Mouse (Mus musculus) ES-Bruce4 (cell line): ENCODE results near the gene E2f1. TPM values are rescaled to one million over a fixed set of nuclear protein-coding genes. Genes with fewer than 3 reads are reported as not detected.

Source experiments
- H3K27ac ChIP-seq: 2 replicates; pipeline ENCODE4 v1.5.1; 2012; ENCODE audit warnings: low read length, inconsistent platforms; ENCODE audit not compliant: insufficient read depth
- H3K27me3 ChIP-seq: 2 replicates; pipeline ENCODE4 v1.6.1; 2012; ENCODE audit warnings: mild to moderate bottlenecking, low read length, inconsistent platforms; ENCODE audit not compliant: control insufficient read depth, poor library complexity, insufficient read depth, severe bottlenecking
- H3K36me3 ChIP-seq: 2 replicates; pipeline ENCODE4 v1.6.1; 2012; ENCODE audit warnings: inconsistent platforms, mild to moderate bottlenecking, low read length, moderate library complexity; ENCODE audit not compliant: control insufficient read depth, poor library complexity, insufficient read depth, severe bottlenecking
- H3K4me1 ChIP-seq: one replicate; pipeline ENCODE4 v1.8.1; 2011; ENCODE audit warnings: low read length; ENCODE audit not compliant: control insufficient read depth, insufficient read depth
- H3K4me3 ChIP-seq: 2 replicates; pipeline ENCODE4 v1.5.1; 2011; ENCODE audit warnings: low read depth, mild to moderate bottlenecking, low read length
- H3K9ac ChIP-seq: 2 replicates; pipeline ENCODE4 v1.6.1; 2012; ENCODE audit warnings: low read depth, mild to moderate bottlenecking, inconsistent platforms; ENCODE audit not compliant: poor library complexity, severe bottlenecking
- H3K9me3 ChIP-seq: replicated peaks from 2 replicates; pipeline ENCODE4 v1.6.1; 2012; ENCODE audit warnings: mild to moderate bottlenecking, low read length, inconsistent platforms; ENCODE audit not compliant: control insufficient read depth, poor library complexity, insufficient read depth, severe bottlenecking
- CTCF ChIP-seq: IDR thresholded peaks from one replicate; pipeline ENCODE4 v1.8.1; 2011; ENCODE audit warnings: low read depth, low read length
- EP300 ChIP-seq: IDR thresholded peaks from 2 replicates; pipeline ENCODE4 v1.6.1; 2011; ENCODE audit warnings: low read depth, low read length; ENCODE audit not compliant: insufficient read depth
- POLR2A ChIP-seq: IDR thresholded peaks from one replicate; pipeline ENCODE4 v1.8.1; 2011; ENCODE audit warnings: low read length; ENCODE audit not compliant: insufficient read depth
- polyA plus RNA-seq: library from polyadenylated mRNA; stranded (reverse); fragments of >200 nt; gene quantifications from 2 replicates; pipeline ENCODE4 v1.2.4, GENCODE M21; 2011; ENCODE audit warnings: low read depth; ENCODE audit not compliant: missing spikeins, insufficient read depth, insufficient read length

Gene E2f1
- polyA plus RNA-seq, 1 experiment = 28.0 TPM

DNA sequence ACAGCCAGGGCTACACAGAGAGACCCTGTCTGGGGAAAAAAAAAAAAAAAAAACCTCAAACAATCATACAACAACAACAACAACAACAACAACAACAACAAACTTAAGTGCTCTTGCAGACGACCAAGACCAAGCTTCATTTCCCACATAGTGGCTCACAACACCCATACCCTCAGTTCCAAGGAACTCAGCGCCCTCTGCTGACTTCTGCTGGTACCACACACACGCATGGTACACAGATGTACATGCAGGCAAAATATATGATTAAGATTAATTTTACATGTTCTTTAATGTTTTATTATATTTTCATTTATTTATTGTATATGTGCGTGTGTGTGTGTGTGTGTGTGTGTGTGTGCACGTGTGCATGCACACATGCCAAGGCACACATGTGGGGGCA is 16.7 kb upstream of the E2f1 start:
- no peaks in the 10 kb centered on the region for H3K27me3 ChIP-seq
- H3K27ac ChIP-seq = no peak overlapping the region
- no peak for TF ChIP-seq EP300
- no peak for TF ChIP-seq POLR2A
- TF ChIP-seq CTCF = peak; percentile 82
- no peaks in the 10 kb centered on the region for H3K9me3 ChIP-seq
- H3K36me3 ChIP-seq = no peaks in the 10 kb centered on the region
- H3K4me1 ChIP-seq = no peaks in the 10 kb centered on the region
- H3K4me3 ChIP-seq = no peak overlapping the region
- H3K9ac ChIP-seq = no peak overlapping the region

DNA sequence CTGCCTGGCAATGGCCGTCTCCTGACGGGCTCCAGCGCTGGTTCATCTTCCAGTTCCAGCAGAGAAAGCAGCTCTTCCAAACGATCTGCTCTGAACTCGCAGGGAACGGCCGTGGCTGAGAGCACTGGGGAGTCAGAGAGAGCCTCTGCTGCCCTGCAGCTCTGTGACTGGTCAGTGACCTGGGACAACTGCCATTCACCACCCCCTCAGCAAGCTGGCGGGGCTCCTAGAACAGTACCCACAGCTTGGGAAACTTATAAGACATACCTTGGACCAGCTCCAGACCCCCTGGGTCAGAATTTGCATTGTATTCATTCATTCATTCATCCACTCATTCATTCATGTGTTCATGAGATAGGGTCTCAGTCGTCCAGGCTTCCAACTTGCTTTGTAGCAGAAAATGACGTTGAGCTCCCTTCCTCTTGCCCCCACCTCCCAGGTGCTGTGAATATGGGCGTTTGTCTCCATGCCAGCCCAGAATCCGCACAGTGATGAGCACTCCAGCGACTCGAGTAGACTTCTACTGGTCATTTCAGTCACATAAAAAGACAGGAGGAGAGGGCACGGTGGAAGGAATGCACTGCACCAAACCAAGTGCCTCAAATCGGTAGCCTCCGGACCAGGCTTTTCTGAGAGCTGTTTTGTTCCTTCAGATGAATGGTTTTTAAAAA is 15.4 kb upstream of the E2f1 start:
- TF ChIP-seq EP300 = no peak
- no peak for TF ChIP-seq POLR2A
- TF ChIP-seq CTCF = no peak
- Histone ChIP-seq H3K4me3 (no peak overlapping the region), H3K27ac (no peak overlapping the region), H3K4me1 (no peaks in the 10 kb centered on the region), H3K9ac (no peak overlapping the region), H3K27me3 (no peaks in the 10 kb centered on the region), H3K9me3 (no peaks in the 10 kb centered on the region), H3K36me3 (no peaks in the 10 kb centered on the region)

DNA sequence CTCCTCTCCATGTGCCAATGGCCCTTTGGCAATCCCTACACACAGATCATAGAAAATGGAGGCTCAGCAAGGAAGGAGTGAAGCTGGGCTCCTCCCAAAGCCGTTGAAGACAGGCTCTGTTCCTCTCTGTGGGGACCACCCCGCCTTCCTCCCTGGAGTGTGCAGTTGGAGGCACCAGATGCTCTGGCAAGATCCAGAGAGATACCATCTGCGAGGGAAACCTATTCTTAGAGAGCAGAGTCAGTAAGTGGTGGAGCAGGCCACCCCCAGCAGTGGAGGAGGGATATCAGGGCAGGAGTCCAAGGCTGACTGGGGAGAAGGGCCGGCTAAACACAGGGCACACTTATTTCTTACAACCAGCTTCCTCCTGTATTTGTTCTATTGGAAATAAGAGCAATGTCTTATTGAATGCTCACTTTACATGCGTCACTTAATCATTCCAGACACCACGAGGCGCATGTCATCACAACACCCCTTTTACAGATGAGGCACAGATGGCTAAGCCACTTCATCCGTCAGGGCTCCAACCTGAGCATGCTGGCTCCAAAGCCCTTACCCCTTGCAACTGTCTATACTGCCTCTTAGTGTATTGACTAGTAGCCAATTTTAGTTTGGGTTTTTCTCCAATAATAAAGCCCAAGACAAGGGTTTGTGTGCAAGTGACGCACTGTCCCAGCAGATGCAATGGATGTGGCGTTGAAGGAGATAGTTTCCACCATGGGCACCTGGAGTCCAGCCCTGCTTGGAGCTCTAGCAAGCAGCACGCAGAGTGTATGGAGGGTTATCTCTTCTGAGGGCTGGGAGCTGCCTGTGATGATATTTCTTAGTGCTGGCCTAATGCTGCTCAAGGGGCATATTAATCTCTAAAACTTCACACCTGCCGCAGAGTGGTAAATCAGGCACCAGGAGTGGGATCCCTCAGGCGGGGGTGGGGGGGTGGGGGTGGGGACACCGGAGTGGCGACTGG is 14.5 kb upstream of the E2f1 start:
- TF ChIP-seq POLR2A (no peak), EP300 (no peak), CTCF (no peak)

DNA sequence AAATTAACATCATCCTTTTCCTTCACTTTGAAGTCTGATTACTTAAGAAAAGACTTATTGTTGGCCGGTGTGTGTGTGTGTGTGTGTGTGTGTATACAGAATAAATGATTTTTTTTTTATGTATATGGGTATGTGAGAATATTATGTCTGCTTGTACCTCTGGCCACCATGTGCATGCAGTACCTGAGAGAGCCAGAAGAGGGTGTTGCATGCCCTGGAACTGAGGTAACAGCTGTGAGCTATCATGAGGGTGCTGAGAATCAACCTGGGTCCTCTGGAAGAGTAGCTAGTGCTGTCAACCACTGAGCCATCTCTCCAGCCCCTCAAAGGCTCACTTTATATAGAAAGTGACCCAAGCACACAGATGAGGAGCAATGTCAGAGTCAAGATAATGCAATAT is 11.7 kb upstream of the E2f1 start:
- TF ChIP-seq POLR2A (no peak), CTCF (peak; percentile 41)
- no peak overlapping the region for H3K27ac ChIP-seq
- H3K4me1 ChIP-seq = peaks cover 2% of the 10 kb centered on the region
- H3K36me3 ChIP-seq = no peaks in the 10 kb centered on the region
- no peaks in the 10 kb centered on the region for H3K9me3 ChIP-seq
- no peak overlapping the region for H3K4me3 ChIP-seq
- no peak overlapping the region for H3K9ac ChIP-seq
- no peaks in the 10 kb centered on the region for H3K27me3 ChIP-seq

More for the DNA sequence above, 14.5 kb upstream of the E2f1 start:
- Histone ChIP-seq H3K36me3 (no peaks in the 10 kb centered on the region), H3K9me3 (no peaks in the 10 kb centered on the region), H3K4me3 (no peak overlapping the region), H3K4me1 (no peaks in the 10 kb centered on the region), H3K27ac (no peak overlapping the region), H3K9ac (no peak overlapping the region), H3K27me3 (no peaks in the 10 kb centered on the region)

DNA sequence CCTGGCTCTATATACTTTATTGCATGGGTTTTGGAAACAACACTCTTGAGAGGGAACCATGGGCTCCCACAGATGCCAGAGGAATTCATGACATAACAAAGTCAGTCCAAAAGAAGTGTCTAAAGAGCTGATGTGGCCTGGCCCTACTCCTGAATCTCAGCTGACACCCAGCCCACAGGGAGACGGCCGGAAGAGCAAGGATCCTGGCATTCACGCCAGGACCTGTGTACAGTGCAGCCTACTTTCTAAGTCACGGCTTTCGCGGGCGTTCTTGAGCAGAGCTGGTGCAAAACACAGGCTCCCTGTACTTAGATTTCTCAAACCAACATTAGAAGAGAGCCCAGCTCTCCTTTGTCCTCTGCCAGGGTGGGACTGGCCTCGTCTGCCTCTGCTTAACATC is 10.9 kb upstream of the E2f1 start:
- TF ChIP-seq POLR2A (no peak), EP300 (no peak), CTCF (no peak)
- Histone ChIP-seq H3K9me3 (no peaks in the 10 kb centered on the region), H3K36me3 (no peaks in the 10 kb centered on the region), H3K4me3 (no peak overlapping the region), H3K9ac (no peak overlapping the region), H3K27ac (no peak overlapping the region), H3K27me3 (no peaks in the 10 kb centered on the region), H3K4me1 (peaks cover 3% of the 10 kb centered on the region)

DNA sequence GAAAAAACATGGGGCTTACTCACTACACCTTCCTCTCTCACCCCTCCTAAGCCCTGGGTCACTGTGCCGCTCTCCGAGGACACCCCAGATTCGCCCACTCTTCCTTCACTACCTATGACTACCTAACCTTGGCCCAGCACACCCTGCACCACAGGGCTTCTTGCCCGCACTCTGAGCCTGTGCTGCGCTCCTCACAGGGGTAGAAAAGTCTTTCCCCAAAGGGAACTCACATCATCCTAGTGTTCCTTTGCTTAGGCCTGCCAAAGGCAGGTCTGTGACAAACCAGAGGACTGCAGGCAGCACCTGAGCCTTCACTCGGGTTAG is 8.0 kb upstream of the E2f1 start:
- H3K27ac ChIP-seq = no peak overlapping the region
- no peaks in the 10 kb centered on the region for H3K36me3 ChIP-seq
- H3K9me3 ChIP-seq = no peaks in the 10 kb centered on the region
- H3K4me3 ChIP-seq = no peak overlapping the region
- no peak for TF ChIP-seq EP300
- TF ChIP-seq POLR2A = no peak
- no peak for TF ChIP-seq CTCF
- no peak overlapping the region for H3K9ac ChIP-seq
- H3K4me1 ChIP-seq = peaks cover 3% of the 10 kb centered on the region
- H3K27me3 ChIP-seq = no peaks in the 10 kb centered on the region
